In genomic region chr9:66268804-66269203, GRCm38 (mm10) we compare ENCODE assay signal across 30 mouse cellular contexts.
DNase-seq lines count a peak whose midpoint lies in the region; ATAC-seq and TF ChIP-seq lines count a peak whose summit lies in the region.
"Had no signal": no experiment of that assay in that cellular context is flagged by ENCODE, and none has a peak within 500 bp of the region (broad histone marks: within the 10 kb centered on the region; RNA-seq: fewer than 3 reads in every experiment).

No protein-coding gene starts in this region.

- no peak for TF ChIP-seq EP300 in liver, embryonic 14.5 days (IDR thresholded peaks at IDR 0.05; ENCODE audit: low read depth)

- H3K27ac ChIP-seq in gastrocnemius, adult 2 months: peak overlapping the region; percentile 95
- H3K27ac ChIP-seq in liver, embryonic 14.5 days: no peak overlapping the region
- no peak overlapping the region for H3K27ac ChIP-seq in liver, embryonic 12.5 days
- 0 out of 2 replicates have a peak overlapping the region, but pooled peaks have one; percentile 56 for H3K27ac ChIP-seq in cortical plate, adult 2 months (ENCODE audit: insufficient read depth, low read length)
- H3K27ac ChIP-seq: embryonic facial prominence, embryonic 15.5 days; kidney, embryonic 15.5 days; midbrain, embryonic 10.5 days; neural tube, embryonic 15.5 days had no signal

- no peak overlapping the region for H3K9ac ChIP-seq in liver, embryonic 14.5 days (replicated peaks)
- H3K9ac ChIP-seq in liver, embryonic 12.5 days: no peak overlapping the region
- H3K9ac ChIP-seq: embryonic facial prominence, embryonic 15.5 days; kidney, embryonic 15.5 days; neural tube, embryonic 15.5 days had no signal

- DNase-seq in gastrocnemius, adult 2 months: peak; percentile 72
- DNase-seq in gastrocnemius, postnatal 4 days (ENCODE audit: low spot score in 2 of 2): no peak
- no peak for DNase-seq in liver, embryonic 14.5 days (ENCODE audit: low read depth in 3 of 3, low spot score in 3 of 3)
- DNase-seq in R1 (ENCODE audit: low read depth, low spot score): peak; percentile 34
- DNase-seq in lung, postnatal 25 days (ENCODE audit: low spot score): no peak
- DNase-seq: adrenal gland, adult 8-10 months; B cell, adult 2 months; cerebellum, adult 2 months; cerebellum, postnatal 25 days; embryo, embryonic 11 days; gastrocnemius, postnatal 14 days; kidney, adult 11 months; kidney, postnatal 36 days; layer of hippocampus, adult 9-11 months; left cerebral cortex, postnatal 4 days; liver; lung, adult 2 months; lung, postnatal 4 days; right cerebral cortex, adult 18-20 months had no signal

- ATAC-seq in liver, embryonic 14.5 days (ENCODE audit: insufficient read depth): no peak
- no peak for ATAC-seq in liver, embryonic 12.5 days
- no peak for ATAC-seq in granulocyte monocyte progenitor cell, adult 5-6 weeks (replicated peaks; ENCODE audit: poor library complexity, severe bottlenecking)
- ATAC-seq: activated CD4-positive, CD25-positive, alpha-beta regulatory T cell, adult 4 months; forebrain, embryonic 16.5 days; hindbrain, embryonic 16.5 days had no signal

- intact Hi-C loops in gastrocnemius, adult 2 months (cut with DNase I): loop anchor here (5.0 kb wide), 1 partner anchor 107 kb away; no protein-coding TSS in a partner anchor

- peak overlapping the region; percentile 72 for H3K4me3 ChIP-seq in gastrocnemius, adult 2 months
- H3K4me3 ChIP-seq in liver, embryonic 14.5 days (ENCODE audit: insufficient read depth in 1 of 2, low read depth in 2 of 2, low read length in 2 of 2): no peak overlapping the region
- H3K4me3 ChIP-seq in liver, embryonic 12.5 days: no peak overlapping the region
- H3K4me3 ChIP-seq in cortical plate, adult 2 months (ENCODE audit: insufficient read depth, low read length): peak overlapping the region; percentile 32
- H3K4me3 ChIP-seq: embryonic facial prominence, embryonic 15.5 days; kidney, embryonic 15.5 days; midbrain, embryonic 10.5 days; neural tube, embryonic 15.5 days had no signal

- no peaks in the 10 kb centered on the region for H3K27me3 ChIP-seq in liver, embryonic 14.5 days (ENCODE audit: control insufficient read depth, insufficient read depth, low read length)
- peaks cover 7% of the 10 kb centered on the region; the same call in 1 of the 2 replicates for H3K27me3 ChIP-seq in liver, embryonic 12.5 days (replicated peaks)
- H3K27me3 ChIP-seq: embryonic facial prominence, embryonic 15.5 days; kidney, embryonic 15.5 days; neural tube, embryonic 15.5 days had no signal

- 70% methylated on average over 4 of the region's 4 CpGs for WGBS in liver, embryonic 14.5 days (ENCODE audit: insufficient replicate concordance)
- 76% methylated on average over 4 of the region's 4 CpGs for WGBS in liver, embryonic 12.5 days (ENCODE audit: insufficient replicate concordance)

- no peak for TF ChIP-seq POLR2A in cortical plate, adult 2 months (IDR thresholded peaks at IDR 0.05; ENCODE audit: extremely low read depth, insufficient read depth, low read length)

- no peaks in the 10 kb centered on the region for H3K9me3 ChIP-seq in liver, embryonic 14.5 days (ENCODE audit: control insufficient read depth, low read length)
- no peaks in the 10 kb centered on the region for H3K9me3 ChIP-seq in liver, embryonic 12.5 days (replicated peaks)
- H3K9me3 ChIP-seq: embryonic facial prominence, embryonic 15.5 days; kidney, embryonic 15.5 days; midbrain, embryonic 10.5 days; neural tube, embryonic 15.5 days had no signal

- TF ChIP-seq CTCF in gastrocnemius, adult 2 months (IDR thresholded peaks at IDR 0.05): peak; percentile 50
- peak; percentile 34; the same call in 1 of the 2 replicates for TF ChIP-seq CTCF in liver, embryonic 14.5 days (IDR thresholded peaks at IDR 0.05; ENCODE audit: low read depth)
- TF ChIP-seq CTCF in cortical plate, adult 2 months (IDR thresholded peaks at IDR 0.05; ENCODE audit: extremely low read depth, insufficient read depth, low read length): no peak

- H3K36me3 ChIP-seq in liver, embryonic 14.5 days (replicated peaks; ENCODE audit: control insufficient read depth, insufficient read depth, low read depth): no peaks in the 10 kb centered on the region
- H3K36me3 ChIP-seq in liver, embryonic 12.5 days: no peaks in the 10 kb centered on the region
- H3K36me3 ChIP-seq: embryonic facial prominence, embryonic 15.5 days; kidney, embryonic 15.5 days; midbrain, embryonic 10.5 days; neural tube, embryonic 15.5 days had no signal

- no peaks in the 10 kb centered on the region; a peak in 1 of 4 replicates for H3K4me1 ChIP-seq in liver, embryonic 14.5 days (replicated peaks; ENCODE audit: control insufficient read depth in 2 of 2, insufficient read depth in 2 of 2, low read length in 1 of 2)
- 0 out of 2 replicates have a peak, but pooled peaks cover 3% of the 10 kb centered on the region for H3K4me1 ChIP-seq in liver, embryonic 12.5 days
- H3K4me1 ChIP-seq in cortical plate, adult 2 months (ENCODE audit: control insufficient read depth, insufficient read depth, low read length): peaks cover 2% of the 10 kb centered on the region
- H3K4me1 ChIP-seq: kidney, embryonic 15.5 days; neural tube, embryonic 15.5 days had no signal

- H3K4me2 ChIP-seq in liver, embryonic 14.5 days (ENCODE audit: low read depth): no peak overlapping the region
- H3K4me2 ChIP-seq in liver, embryonic 12.5 days: no peak overlapping the region
- H3K4me2 ChIP-seq: embryonic facial prominence, embryonic 15.5 days; heart, embryonic 11.5 days; kidney, embryonic 15.5 days; neural tube, embryonic 15.5 days had no signal

Comparison
In these comparisons a context has a peak if more than half of its experiments do, and no peak if none do; other contexts are left out.
1. DNase-seq: peak in gastrocnemius, adult 2 months (single experiment) and R1 (single experiment); none in gastrocnemius, postnatal 4 days (0 of 2), liver, embryonic 14.5 days (0 of 3) and lung, postnatal 25 days (single experiment).
2. H3K27ac ChIP-seq: peak in gastrocnemius, adult 2 months (single experiment) and cortical plate, adult 2 months (single experiment); none in liver, embryonic 14.5 days (single experiment) and liver, embryonic 12.5 days (single experiment).
3. H3K4me3 ChIP-seq: peak in gastrocnemius, adult 2 months (single experiment) and cortical plate, adult 2 months (single experiment); none in liver, embryonic 14.5 days (0 of 2) and liver, embryonic 12.5 days (single experiment).